Mouse (Mus musculus) liver, adult 2 months (tissue): Measurements from ENCODE around the gene Osr1.

ENCODE experiments used
- CTCF ChIP-seq: fragments of 200-500 bp; IDR thresholded peaks from 2 replicates; pipeline ENCODE4 v1.5.1; 2011; ENCODE audit warnings: low read depth, low read length, control low read depth
- POLR2A ChIP-seq: fragments of 200-500 bp; IDR thresholded peaks from 2 replicates; pipeline ENCODE4 v1.6.1; 2011; ENCODE audit warnings: low read length, control low read depth; ENCODE audit not compliant: insufficient read depth; ENCODE audit errors: extremely low read depth

DNA sequence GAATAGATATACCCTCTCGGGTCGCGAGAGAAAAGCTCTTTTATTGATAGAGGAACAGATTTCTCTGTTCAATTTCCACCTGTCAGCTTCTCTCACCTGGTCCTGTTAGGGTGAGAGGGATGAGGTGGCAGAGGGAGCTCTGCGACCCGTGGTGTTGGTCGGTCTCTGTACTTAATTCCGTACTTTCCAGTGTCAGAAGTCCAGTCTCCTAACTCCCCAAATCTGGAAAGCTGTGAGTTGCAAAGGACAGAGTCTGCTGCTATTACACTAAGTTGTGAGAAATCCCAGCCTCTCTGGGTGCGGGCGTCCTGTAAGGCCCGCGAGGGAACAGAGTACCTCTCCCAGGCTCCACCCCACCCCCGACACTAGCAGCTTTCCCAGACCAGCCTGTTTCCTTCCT, 11.6 kb downstream of the Osr1 start:
- TF ChIP-seq CTCF (no peak), POLR2A (no peak)
